Mouse (Mus musculus) embryonic fibroblast, embryonic 13.5 days (primary cell): ENCODE results near the gene Cyp2c69.
"Not testable (repeated sequence)": the region's sequence is repeated elsewhere in the genome, so short reads cannot be mapped to it uniquely, and the experiment has no call there.

Experiments used
- CTCF ChIP-seq: IDR thresholded peaks from 2 replicates; pipeline ENCODE4 v1.5.1; 2011; ENCODE audit warnings: mild to moderate bottlenecking, control low read depth, low read length, moderate library complexity, borderline replicate concordance; ENCODE audit not compliant: insufficient read depth
- POLR2A ChIP-seq: IDR thresholded peaks from 2 replicates; pipeline ENCODE4 v1.6.1; 2011; ENCODE audit warnings: low read depth, mild to moderate bottlenecking, control low read depth, low read length, moderate library complexity

DNA sequence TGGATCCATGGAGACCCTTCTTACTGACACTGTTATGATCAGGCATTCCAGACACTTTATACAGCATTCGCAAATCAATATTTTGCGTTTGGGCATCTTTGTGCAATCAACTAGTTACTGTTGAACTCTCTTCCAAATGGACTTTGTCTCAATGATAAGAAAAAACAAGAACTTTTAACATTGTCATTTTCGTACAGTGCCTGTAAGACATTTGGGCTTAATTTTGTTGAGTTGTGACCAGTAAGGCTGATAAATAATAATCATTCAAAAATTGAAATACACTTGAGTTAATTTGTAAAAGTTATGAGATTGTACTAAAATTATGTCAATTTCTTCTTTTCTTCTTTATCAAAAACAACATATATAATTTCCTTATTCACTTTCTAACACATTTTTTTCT is at the start of gene Cyp2c69:
- TF ChIP-seq CTCF, POLR2A: not testable (repeated sequence)
